Mouse (Mus musculus): ENCODE measurements around the gene Nucb1. TPM values are rescaled to one million over a fixed set of nuclear protein-coding genes. Genes with fewer than 3 reads are reported as not detected.
"Not testable (repeated sequence)": the region's sequence is repeated elsewhere in the genome, so short reads cannot be mapped to it uniquely, and the experiment has no call there.

Gene Nucb1
- polyA plus RNA-seq, 1 experiment from 2014 or later: 90.4 TPM

- no peak overlapping the region for H3K9ac ChIP-seq (ENCODE audit: low read length)
- H3K4me3 ChIP-seq (ENCODE audit: low read depth, low read length): no peak overlapping the region
- peak; percentile 63 for DNase-seq (ENCODE audit: low spot score)
- peaks cover 3% of the 10 kb centered on the region; the same call in 1 of the 2 replicates for H3K36me3 ChIP-seq (ENCODE audit: control insufficient read depth, insufficient read depth, low read length)
- no peak overlapping the region for H3K4me2 ChIP-seq (ENCODE audit: low read depth, low read length, severe bottlenecking)
- no peaks in the 10 kb centered on the region for H3K9me3 ChIP-seq (ENCODE audit: control insufficient read depth, low read length)
- 49% methylated on average over 9 of the region's 9 CpGs for WGBS
- ATAC-seq (replicated peaks; ENCODE audit: low FRiP score): no peak
- no peaks in the 10 kb centered on the region; the same call in 1 of the 2 replicates for H3K27me3 ChIP-seq (ENCODE audit: control insufficient read depth, insufficient read depth, low read length)
- H3K4me1 ChIP-seq (replicated peaks; ENCODE audit: control insufficient read depth, insufficient read depth, low read length): peaks cover 11% of the 10 kb centered on the region
- H3K27ac ChIP-seq (ENCODE audit: low read depth, low read length): no peak overlapping the region
Measured at GRCm38 (mm10) chr7:45490822-45491221, 19.4 kb downstream of the Nucb1 start.

DNA sequence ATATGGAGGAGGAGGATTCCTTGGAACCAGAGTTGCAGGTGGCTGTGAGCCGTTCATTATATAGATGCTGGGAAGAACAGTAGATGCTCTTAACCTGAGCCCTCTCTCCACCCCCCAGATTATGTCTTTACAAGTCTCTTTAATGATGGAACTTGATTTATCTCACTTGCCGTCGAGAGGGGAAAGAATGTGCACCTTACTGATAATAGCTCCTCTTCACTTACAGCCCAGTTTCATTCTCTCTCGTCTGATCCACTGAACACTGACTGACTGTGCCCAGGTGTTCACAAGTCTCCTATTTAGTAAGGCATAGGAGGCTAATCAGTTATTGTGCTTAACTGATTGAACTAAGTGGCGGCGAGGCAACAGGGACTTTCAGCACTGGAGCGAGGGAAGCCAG, 20.6 kb downstream of the Nucb1 start:
- Histone ChIP-seq H3K9ac (ENCODE audit: low read length) (no peak overlapping the region), H3K27me3 (ENCODE audit: control insufficient read depth, insufficient read depth, low read length) (no peaks in the 10 kb centered on the region; the same call in 1 of the 2 replicates), H3K9me3 (ENCODE audit: control insufficient read depth, low read length) (no peaks in the 10 kb centered on the region), H3K27ac (ENCODE audit: low read depth, low read length) (no peak overlapping the region), H3K4me1 (replicated peaks; ENCODE audit: control insufficient read depth, insufficient read depth, low read length) (peaks cover 11% of the 10 kb centered on the region), H3K4me2 (ENCODE audit: low read depth, low read length, severe bottlenecking) (no peak overlapping the region), H3K4me3 (ENCODE audit: low read depth, low read length) (no peak overlapping the region), H3K36me3 (ENCODE audit: control insufficient read depth, insufficient read depth, low read length) (peaks cover 3% of the 10 kb centered on the region; the same call in 1 of the 2 replicates)
- no peak for ATAC-seq (replicated peaks; ENCODE audit: low FRiP score)
- DNase-seq (ENCODE audit: low spot score): no peak
- WGBS: 90% methylated on average over 7 of the region's 7 CpGs

GRCm38 (mm10) chr7:45488293-45489204, 21.7 kb downstream of the Nucb1 start, which contains the start of gene Dhdh:
Gene Dhdh (minus strand): TSS chr7:45488805.
- peaks cover 1% of the 10 kb centered on the region; the same call in 1 of the 2 replicates for H3K36me3 ChIP-seq (ENCODE audit: control insufficient read depth, insufficient read depth, low read length)
- H3K4me1 ChIP-seq (replicated peaks; ENCODE audit: control insufficient read depth, insufficient read depth, low read length): peaks cover 11% of the 10 kb centered on the region
- peak within 1 kb of the TSS; percentile 72 for H3K9ac ChIP-seq (ENCODE audit: low read length)
- peak within 1 kb of the TSS; percentile 41; the same call in 1 of the 2 replicates for H3K27ac ChIP-seq (ENCODE audit: low read depth, low read length)
- DNase-seq (ENCODE audit: low spot score) (peak; percentile 83), ATAC-seq (replicated peaks; ENCODE audit: low FRiP score) (peak; percentile 60)
- 8% methylated on average over 38 of the region's 38 CpGs for WGBS
- no peaks in the 10 kb centered on the region for H3K9me3 ChIP-seq (ENCODE audit: control insufficient read depth, low read length)
- H3K4me3 ChIP-seq (ENCODE audit: low read depth, low read length): peak within 1 kb of the TSS; percentile 42
- H3K27me3 ChIP-seq (ENCODE audit: control insufficient read depth, insufficient read depth, low read length): no peaks in the 10 kb centered on the region; the same call in 1 of the 2 replicates
- peak within 1 kb of the TSS; percentile 71 for H3K4me2 ChIP-seq (ENCODE audit: low read depth, low read length, severe bottlenecking)

GRCm38 (mm10) chr7:45487861-45488292, 22.3 kb downstream of the Nucb1 start:
- no peak for DNase-seq (ENCODE audit: low spot score)
- peak; percentile 40 for ATAC-seq (replicated peaks; ENCODE audit: low FRiP score)
- Histone ChIP-seq H3K9ac (ENCODE audit: low read length) (peak overlapping the region; percentile 72), H3K27ac (ENCODE audit: low read depth, low read length) (0 out of 2 replicates have a peak overlapping the region, but pooled peaks have one; percentile 6), H3K4me3 (ENCODE audit: low read depth, low read length) (peak overlapping the region; percentile 42), H3K27me3 (ENCODE audit: control insufficient read depth, insufficient read depth, low read length) (no peaks in the 10 kb centered on the region; the same call in 1 of the 2 replicates), H3K9me3 (ENCODE audit: control insufficient read depth, low read length) (no peaks in the 10 kb centered on the region), H3K36me3 (ENCODE audit: control insufficient read depth, insufficient read depth, low read length) (no peaks in the 10 kb centered on the region), H3K4me2 (ENCODE audit: low read depth, low read length, severe bottlenecking) (peak overlapping the region; percentile 71), H3K4me1 (replicated peaks; ENCODE audit: control insufficient read depth, insufficient read depth, low read length) (peaks cover 11% of the 10 kb centered on the region)
- 19% methylated on average over 11 of the region's 11 CpGs for WGBS

DNA sequence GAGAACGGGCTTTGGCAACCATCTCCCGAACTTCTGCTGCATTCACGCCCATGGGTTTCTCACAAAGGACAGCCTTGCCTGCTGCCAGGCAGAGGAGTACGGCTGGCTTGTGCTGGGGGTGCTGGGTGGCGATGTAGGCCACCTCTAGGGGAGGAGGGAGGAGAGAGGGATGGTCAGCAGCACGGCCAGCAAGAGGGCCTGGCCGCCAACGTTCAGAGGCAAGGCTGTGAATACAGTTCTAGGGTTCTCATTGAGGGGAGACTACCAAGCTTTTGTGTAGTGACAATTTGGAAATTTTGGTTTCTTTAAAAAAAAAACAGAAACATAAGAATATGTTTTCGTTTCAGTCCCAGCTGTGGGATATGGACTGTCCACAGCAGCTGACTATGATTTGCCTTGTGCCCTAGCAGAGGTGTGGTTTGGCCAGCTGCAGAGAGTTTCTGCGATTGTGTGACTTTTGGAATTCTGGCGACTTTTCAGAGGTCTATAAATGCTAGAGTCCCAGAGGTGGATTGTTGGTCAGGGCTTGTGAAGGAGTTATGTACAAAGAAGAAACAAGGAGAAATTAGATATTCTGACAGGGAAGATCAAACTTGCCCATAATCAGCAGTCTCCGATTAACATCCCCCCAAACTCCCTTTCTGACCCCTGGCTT, 23.3 kb downstream of the Nucb1 start, which contains the start of gene Gm45808:
Gene Gm45808, minus strand, starts transcription at position 51 of the 655 bp plus-strand sequence.
- H3K4me1 ChIP-seq (replicated peaks; ENCODE audit: control insufficient read depth, insufficient read depth, low read length): peaks cover 11% of the 10 kb centered on the region
- H3K4me3 ChIP-seq (ENCODE audit: low read depth, low read length): no peak within 1 kb of the TSS
- DNase-seq (ENCODE audit: low spot score) (no peak), ATAC-seq (replicated peaks; ENCODE audit: low FRiP score) (no peak)
- H3K9me3 ChIP-seq (ENCODE audit: control insufficient read depth, low read length): no peaks in the 10 kb centered on the region
- no peaks in the 10 kb centered on the region for H3K36me3 ChIP-seq (ENCODE audit: control insufficient read depth, insufficient read depth, low read length)
- no peak within 1 kb of the TSS; the same call in 1 of the 2 replicates for H3K4me2 ChIP-seq (ENCODE audit: low read depth, low read length, severe bottlenecking)
- no peak within 1 kb of the TSS for H3K27ac ChIP-seq (ENCODE audit: low read depth, low read length)
- no peak within 1 kb of the TSS for H3K9ac ChIP-seq (ENCODE audit: low read length)
- 86% methylated on average over 12 of the region's 12 CpGs for WGBS
- H3K27me3 ChIP-seq (ENCODE audit: control insufficient read depth, insufficient read depth, low read length): no peaks in the 10 kb centered on the region; the same call in 1 of the 2 replicates

DNA sequence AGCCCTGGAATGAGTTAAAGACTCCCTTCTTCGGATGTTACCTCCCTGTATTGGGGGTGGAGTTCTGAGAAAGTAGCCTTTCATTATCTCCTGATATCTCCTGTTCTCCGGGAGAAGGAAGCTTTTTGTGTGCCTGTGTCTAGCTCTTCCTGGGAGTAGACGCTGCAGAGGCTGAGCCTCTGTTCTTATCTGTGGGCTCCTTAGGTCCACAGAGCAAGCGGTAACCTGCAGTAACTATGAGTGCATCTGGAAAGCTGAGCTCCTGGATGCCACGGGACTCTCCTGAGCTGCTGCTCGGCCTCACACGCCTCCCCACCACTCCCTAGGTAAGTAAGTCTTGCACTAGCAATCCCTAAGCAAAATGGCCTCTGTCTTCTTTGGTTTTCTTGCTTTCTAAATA, 24.0 kb downstream of the Nucb1 start:
- H3K4me1 ChIP-seq (replicated peaks; ENCODE audit: control insufficient read depth, insufficient read depth, low read length): peaks cover 10% of the 10 kb centered on the region
- no peak overlapping the region for H3K4me2 ChIP-seq (ENCODE audit: low read depth, low read length, severe bottlenecking)
- H3K36me3 ChIP-seq (ENCODE audit: control insufficient read depth, insufficient read depth, low read length): no peaks in the 10 kb centered on the region
- no peak overlapping the region for H3K4me3 ChIP-seq (ENCODE audit: low read depth, low read length)
- H3K27me3 ChIP-seq (ENCODE audit: control insufficient read depth, insufficient read depth, low read length): no peaks in the 10 kb centered on the region; the same call in 1 of the 2 replicates
- H3K9me3 ChIP-seq (ENCODE audit: control insufficient read depth, low read length): no peaks in the 10 kb centered on the region
- no peak overlapping the region for H3K9ac ChIP-seq (ENCODE audit: low read length)
- DNase-seq (ENCODE audit: low spot score) (no peak), ATAC-seq (replicated peaks; ENCODE audit: low FRiP score) (no peak)
- 85% methylated on average over 7 of the region's 7 CpGs for WGBS
- no peak overlapping the region for H3K27ac ChIP-seq (ENCODE audit: low read depth, low read length)

GRCm38 (mm10) chr7:45484985-45485384, 25.2 kb downstream of the Nucb1 start:
- not testable (repeated sequence) for H3K36me3 ChIP-seq (ENCODE audit: control insufficient read depth, insufficient read depth, low read length)

DNA sequence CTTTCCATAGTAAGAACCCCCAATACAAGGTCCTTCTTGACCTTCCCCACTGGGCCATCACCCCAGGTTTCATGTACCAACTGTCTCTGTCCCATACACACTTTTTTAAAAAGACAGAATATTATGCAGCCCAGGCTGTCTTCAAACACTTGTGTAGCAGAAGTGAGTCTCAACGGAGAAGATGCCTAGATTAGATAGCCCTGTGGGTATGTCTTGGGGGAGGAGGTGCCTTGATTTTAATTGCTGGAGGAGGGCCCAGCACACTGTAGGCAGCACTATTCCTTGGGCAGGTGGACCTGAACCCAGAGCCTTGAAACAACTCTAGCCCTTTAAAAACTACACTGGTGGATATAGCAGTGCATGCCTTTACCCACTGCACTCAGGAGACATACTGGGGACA, 28.0 kb downstream of the Nucb1 start:
- 93% methylated on average over 1 of the region's 1 CpGs for WGBS
- Histone ChIP-seq H3K27me3 (ENCODE audit: control insufficient read depth, insufficient read depth, low read length) (no peaks in the 10 kb centered on the region), H3K27ac (ENCODE audit: low read depth, low read length) (no peak overlapping the region), H3K9ac (ENCODE audit: low read length) (no peak overlapping the region), H3K9me3 (ENCODE audit: control insufficient read depth, low read length) (no peaks in the 10 kb centered on the region), H3K4me1 (replicated peaks; ENCODE audit: control insufficient read depth, insufficient read depth, low read length) (no peaks in the 10 kb centered on the region), H3K4me2 (ENCODE audit: low read depth, low read length, severe bottlenecking) (no peak overlapping the region), H3K4me3 (ENCODE audit: low read depth, low read length) (no peak overlapping the region), H3K36me3 (ENCODE audit: control insufficient read depth, insufficient read depth, low read length) (no peaks in the 10 kb centered on the region)
- ATAC-seq (replicated peaks; ENCODE audit: low FRiP score) (no peak), DNase-seq (ENCODE audit: low spot score) (no peak)

More at GRCm38 (mm10) chr7:45484985-45485384, 25.2 kb downstream of the Nucb1 start:
- not testable (repeated sequence) for DNase-seq (ENCODE audit: low spot score); H3K27ac ChIP-seq (ENCODE audit: low read depth, low read length); H3K4me3 ChIP-seq (ENCODE audit: low read depth, low read length); H3K9me3 ChIP-seq (ENCODE audit: control insufficient read depth, low read length); H3K27me3 ChIP-seq (ENCODE audit: control insufficient read depth, insufficient read depth, low read length); H3K4me1 ChIP-seq (replicated peaks; ENCODE audit: control insufficient read depth, insufficient read depth, low read length); ATAC-seq (replicated peaks; ENCODE audit: low FRiP score); H3K9ac ChIP-seq (ENCODE audit: low read length); H3K4me2 ChIP-seq (ENCODE audit: low read depth, low read length, severe bottlenecking)
- WGBS: 95% methylated on average over 5 of the region's 5 CpGs
